Mouse (Mus musculus): ENCODE measurements around the gene Gm884. TPM values are rescaled to one million over a fixed set of nuclear protein-coding genes. Genes with fewer than 3 reads are reported as not detected.

Gm884 gene
- not detected in 2 replicates for polyA plus RNA-seq (2015; fragmentation: Nextera tagmentation; extraction: Ambion mirVana)

- no peaks in the 10 kb centered on the region for H3K36me3 ChIP-seq
- H3K27ac ChIP-seq: no peak within 1 kb of the TSS
- no peaks in the 10 kb centered on the region; the same call in 1 of the 2 replicates for H3K27me3 ChIP-seq
- H3K4me2 ChIP-seq: no peak within 1 kb of the TSS
- no peak within 1 kb of the TSS for H3K9ac ChIP-seq
- no peak for ATAC-seq (replicated peaks; ENCODE audit: low FRiP score)
- H3K9me3 ChIP-seq (replicated peaks): no peaks in the 10 kb centered on the region
- no peak within 1 kb of the TSS for H3K4me3 ChIP-seq (replicated peaks)
- H3K4me1 ChIP-seq: no peaks in the 10 kb centered on the region
- 82% methylated on average over 9 of the region's 9 CpGs for WGBS
Measured at GRCm38 (mm10) chr11:103621040-103621439, at the start of gene Gm884. Gene Gm884 (minus strand): TSS chr11:103621140.

GRCm38 (mm10) chr11:103666907-103667426, 46.0 kb upstream of the Gm884 start:
- H3K9ac ChIP-seq: no peak overlapping the region
- no peak overlapping the region for H3K4me3 ChIP-seq (replicated peaks)
- 62% methylated on average over 13 of the region's 13 CpGs for WGBS
- no peak overlapping the region for H3K27ac ChIP-seq
- H3K4me2 ChIP-seq: no peak overlapping the region
- no peak for ATAC-seq (replicated peaks; ENCODE audit: low FRiP score)
- H3K9me3 ChIP-seq (replicated peaks): no peaks in the 10 kb centered on the region
- no peaks in the 10 kb centered on the region for H3K36me3 ChIP-seq
- 0 out of 2 replicates have a peak, but pooled peaks cover 2% of the 10 kb centered on the region for H3K4me1 ChIP-seq
- peaks cover 22% of the 10 kb centered on the region; the same call in 1 of the 2 replicates for H3K27me3 ChIP-seq

GRCm38 (mm10) chr11:103666181-103666906, 45.4 kb upstream of the Gm884 start:
- Histone ChIP-seq H3K4me3 (replicated peaks) (no peak overlapping the region), H3K27ac (no peak overlapping the region), H3K4me1 (0 out of 2 replicates have a peak, but pooled peaks cover 2% of the 10 kb centered on the region), H3K9me3 (replicated peaks) (no peaks in the 10 kb centered on the region), H3K27me3 (peaks cover 22% of the 10 kb centered on the region; the same call in 1 of the 2 replicates), H3K4me2 (no peak overlapping the region), H3K36me3 (no peaks in the 10 kb centered on the region), H3K9ac (no peak overlapping the region)
- 42% methylated on average over 10 of the region's 10 CpGs for WGBS
- ATAC-seq (replicated peaks; ENCODE audit: low FRiP score): no peak

- H3K4me1 ChIP-seq: 0 out of 2 replicates have a peak, but pooled peaks cover 2% of the 10 kb centered on the region
- H3K9me3 ChIP-seq (replicated peaks): no peaks in the 10 kb centered on the region
- ATAC-seq (replicated peaks; ENCODE audit: low FRiP score): no peak
- H3K27ac ChIP-seq: no peak overlapping the region
- H3K27me3 ChIP-seq: peaks cover 22% of the 10 kb centered on the region; the same call in 1 of the 2 replicates
- 58% methylated on average over 1 of the region's 1 CpGs for WGBS
- H3K4me3 ChIP-seq (replicated peaks): no peak overlapping the region
- no peak overlapping the region for H3K4me2 ChIP-seq
- no peak overlapping the region for H3K9ac ChIP-seq
- H3K36me3 ChIP-seq: no peaks in the 10 kb centered on the region
Measured at GRCm38 (mm10) chr11:103665695-103666094, 44.8 kb upstream of the Gm884 start.

- no peaks in the 10 kb centered on the region for H3K9me3 ChIP-seq (replicated peaks)
- H3K27ac ChIP-seq: no peak overlapping the region
- 86% methylated on average over 8 of the region's 8 CpGs for WGBS
- H3K4me1 ChIP-seq: 0 out of 2 replicates have a peak, but pooled peaks cover 2% of the 10 kb centered on the region
- H3K9ac ChIP-seq: no peak overlapping the region
- ATAC-seq (replicated peaks; ENCODE audit: low FRiP score): no peak
- peaks cover 22% of the 10 kb centered on the region; the same call in 1 of the 2 replicates for H3K27me3 ChIP-seq
- no peaks in the 10 kb centered on the region for H3K36me3 ChIP-seq
- no peak overlapping the region for H3K4me2 ChIP-seq
- no peak overlapping the region for H3K4me3 ChIP-seq (replicated peaks)
Measured at GRCm38 (mm10) chr11:103663119-103663518, 42.2 kb upstream of the Gm884 start.

GRCm38 (mm10) chr11:103662546-103662945, 41.6 kb upstream of the Gm884 start:
- H3K27ac ChIP-seq: no peak overlapping the region
- H3K4me1 ChIP-seq: 0 out of 2 replicates have a peak, but pooled peaks cover 2% of the 10 kb centered on the region
- peaks cover 24% of the 10 kb centered on the region for H3K27me3 ChIP-seq
- H3K4me2 ChIP-seq: no peak overlapping the region
- no peaks in the 10 kb centered on the region for H3K9me3 ChIP-seq (replicated peaks)
- ATAC-seq (replicated peaks; ENCODE audit: low FRiP score): no peak
- H3K9ac ChIP-seq: no peak overlapping the region
- WGBS: 80% methylated on average over 5 of the region's 5 CpGs
- H3K4me3 ChIP-seq (replicated peaks): no peak overlapping the region
- H3K36me3 ChIP-seq: no peaks in the 10 kb centered on the region

GRCm38 (mm10) chr11:103661863-103662262, 40.9 kb upstream of the Gm884 start:
- H3K9ac ChIP-seq: no peak overlapping the region
- 57% methylated on average over 4 of the region's 4 CpGs for WGBS
- H3K9me3 ChIP-seq (replicated peaks): no peaks in the 10 kb centered on the region
- peaks cover 22% of the 10 kb centered on the region for H3K27me3 ChIP-seq
- no peak overlapping the region for H3K4me3 ChIP-seq (replicated peaks)
- H3K4me2 ChIP-seq: no peak overlapping the region
- no peak overlapping the region for H3K27ac ChIP-seq
- H3K4me1 ChIP-seq: 0 out of 2 replicates have a peak, but pooled peaks cover 2% of the 10 kb centered on the region
- no peak for ATAC-seq (replicated peaks; ENCODE audit: low FRiP score)
- H3K36me3 ChIP-seq: no peaks in the 10 kb centered on the region

- peaks cover 46% of the 10 kb centered on the region for H3K27me3 ChIP-seq
- WGBS: 91% methylated on average over 7 of the region's 7 CpGs
- H3K9me3 ChIP-seq (replicated peaks): no peaks in the 10 kb centered on the region
- H3K36me3 ChIP-seq: no peaks in the 10 kb centered on the region
- H3K4me2 ChIP-seq: no peak overlapping the region
- H3K4me3 ChIP-seq (replicated peaks): no peak overlapping the region
- H3K9ac ChIP-seq: no peak overlapping the region
- ATAC-seq (replicated peaks; ENCODE audit: low FRiP score): no peak
- no peaks in the 10 kb centered on the region for H3K4me1 ChIP-seq
- H3K27ac ChIP-seq: no peak overlapping the region
Measured at GRCm38 (mm10) chr11:103658189-103658588, 37.2 kb upstream of the Gm884 start.

- WGBS: 5% methylated on average over 3 of the region's 3 CpGs
- peaks cover 57% of the 10 kb centered on the region for H3K27me3 ChIP-seq
- ATAC-seq (replicated peaks; ENCODE audit: low FRiP score): no peak
- no peaks in the 10 kb centered on the region for H3K9me3 ChIP-seq (replicated peaks)
- no peaks in the 10 kb centered on the region for H3K36me3 ChIP-seq
- no peak overlapping the region for H3K9ac ChIP-seq
- H3K4me1 ChIP-seq: no peaks in the 10 kb centered on the region
- H3K4me2 ChIP-seq: no peak overlapping the region
- no peak overlapping the region for H3K27ac ChIP-seq
- no peak overlapping the region for H3K4me3 ChIP-seq (replicated peaks)
Measured at GRCm38 (mm10) chr11:103656520-103656919, 35.6 kb upstream of the Gm884 start.

GRCm38 (mm10) chr11:103653359-103653965, 32.5 kb upstream of the Gm884 start:
- WGBS: 73% methylated on average over 10 of the region's 10 CpGs
- Histone ChIP-seq H3K36me3 (no peaks in the 10 kb centered on the region), H3K4me2 (no peak overlapping the region), H3K4me3 (replicated peaks) (no peak overlapping the region), H3K9ac (no peak overlapping the region), H3K27me3 (peaks cover 87% of the 10 kb centered on the region), H3K4me1 (peaks cover 14% of the 10 kb centered on the region), H3K27ac (no peak overlapping the region), H3K9me3 (replicated peaks) (no peaks in the 10 kb centered on the region)
- no peak for ATAC-seq (replicated peaks; ENCODE audit: low FRiP score)

GRCm38 (mm10) chr11:103651426-103651825, 30.5 kb upstream of the Gm884 start:
- Histone ChIP-seq H3K9me3 (replicated peaks) (no peaks in the 10 kb centered on the region), H3K4me3 (replicated peaks) (no peak overlapping the region), H3K4me2 (no peak overlapping the region), H3K27ac (no peak overlapping the region), H3K4me1 (peaks cover 14% of the 10 kb centered on the region), H3K36me3 (no peaks in the 10 kb centered on the region), H3K27me3 (peaks cover 100% of the 10 kb centered on the region), H3K9ac (no peak overlapping the region)
- WGBS: 81% methylated on average over 6 of the region's 6 CpGs
- no peak for ATAC-seq (replicated peaks; ENCODE audit: low FRiP score)

- Histone ChIP-seq H3K4me3 (replicated peaks) (peak overlapping the region; percentile 42), H3K4me2 (peak overlapping the region; percentile 75), H3K4me1 (peaks cover 20% of the 10 kb centered on the region), H3K9ac (no peak overlapping the region), H3K36me3 (no peaks in the 10 kb centered on the region), H3K27me3 (peaks cover 97% of the 10 kb centered on the region), H3K9me3 (replicated peaks) (no peaks in the 10 kb centered on the region), H3K27ac (no peak overlapping the region)
- 1% methylated on average over 37 of the region's 37 CpGs for WGBS
- ATAC-seq (replicated peaks; ENCODE audit: low FRiP score): no peak
Measured at GRCm38 (mm10) chr11:103649983-103650493, 29.1 kb upstream of the Gm884 start.
